Mouse (Mus musculus) embryonic stem cell, embryonic (primary cell): ENCODE measurements around the gene Trove2.

Source experiments
- CTCF ChIA-PET, 4 experiments: fragments of 300-600 bp in 2 of 4; fragments of 350-600 bp in 2 of 4; sonication (Branson Sonifier 250); formaldehyde crosslinking; loops; one replicate each; lab custom pipeline; 2022; ENCODE audit warnings: inconsistent platforms in 2 of 4; lab: Charles Lee
- POLR2A ChIA-PET, 4 experiments: fragments of 300-600 bp in 2 of 4; fragments of 350-600 bp in 2 of 4; sonication (Branson Sonifier 250); formaldehyde crosslinking; loops; one replicate each; lab custom pipeline; 2022; ENCODE audit warnings: antibody characterized with exemption in 4 of 4, inconsistent platforms in 1 of 4; lab: Charles Lee

Gene Trove2

GRCm38 (mm10) chr1:143707006-143707405, 69.9 kb downstream of the Trove2 start:
- ChIA-PET POLR2A (no interaction called here), CTCF (no interaction called here)

- ChIA-PET POLR2A (interaction anchor here (0.8 to 1.4 kb wide), 14 partner anchors 12 to 74 kb away, joined by 3 to 14 read pairs (median 4); partner anchors contain the start of genes Trove2 (in 2 of the 4) and Uchl5 (in 2 of the 4)), CTCF (interaction anchor here in 3 of 4 experiments (0.6 to 1.2 kb wide), 5 partner anchors 15 to 302 kb away, joined by 3 to 6 read pairs (median 3); partner anchors contain the start of genes Trove2 (in 1 of the 3) and Uchl5 (in 1 of the 3))
Measured at GRCm38 (mm10) chr1:143702741-143703262, 74.1 kb downstream of the Trove2 start, which contains the start of gene Cdc73. TSS of gene Cdc73 (minus strand) at chr1:143702893.

GRCm38 (mm10) chr1:143702141-143702740, 74.6 kb downstream of the Trove2 start:
- CTCF ChIA-PET: interaction anchor here in 1 of 4 experiments (0.7 kb wide), 1 partner anchor 30 kb away, joined by 3 read pairs; no protein-coding TSS in a partner anchor
- POLR2A ChIA-PET: interaction anchor here in 3 of 4 experiments (0.7 to 4.7 kb wide), 8 partner anchors 9 to 44 kb away, joined by 3 to 20 read pairs (median 4); no protein-coding TSS in a partner anchor

DNA sequence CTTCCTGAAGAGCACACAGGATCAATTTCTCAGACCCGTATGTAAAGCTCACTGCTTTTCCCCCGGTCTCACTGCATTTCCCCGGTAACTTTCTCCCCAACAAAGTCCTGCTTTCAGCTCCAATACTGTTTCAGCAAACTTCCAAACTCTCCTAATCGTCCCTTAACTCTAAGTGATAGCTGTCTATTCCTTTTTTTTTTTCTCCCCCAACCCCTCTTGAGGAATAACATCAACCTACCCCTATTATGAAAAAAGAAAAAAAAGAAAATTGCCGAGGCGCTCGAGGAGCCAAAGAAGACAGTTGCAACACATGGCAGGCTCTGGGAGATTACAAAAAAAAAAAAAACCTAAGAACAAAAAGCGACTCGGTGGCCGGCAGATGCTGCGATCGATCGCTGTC, 75.1 kb downstream of the Trove2 start:
- POLR2A ChIA-PET: interaction anchor here in 3 of 4 experiments (0.7 to 4.7 kb wide), 9 partner anchors 8 to 44 kb away, joined by 3 to 20 read pairs (median 4); no protein-coding TSS in a partner anchor
- CTCF ChIA-PET: interaction anchor here in 1 of 4 experiments (0.7 kb wide), 1 partner anchor 30 kb away, joined by 3 read pairs; no protein-coding TSS in a partner anchor
